ENCODE assay signal across 10 mouse cellular contexts in the genomic region with DNA sequence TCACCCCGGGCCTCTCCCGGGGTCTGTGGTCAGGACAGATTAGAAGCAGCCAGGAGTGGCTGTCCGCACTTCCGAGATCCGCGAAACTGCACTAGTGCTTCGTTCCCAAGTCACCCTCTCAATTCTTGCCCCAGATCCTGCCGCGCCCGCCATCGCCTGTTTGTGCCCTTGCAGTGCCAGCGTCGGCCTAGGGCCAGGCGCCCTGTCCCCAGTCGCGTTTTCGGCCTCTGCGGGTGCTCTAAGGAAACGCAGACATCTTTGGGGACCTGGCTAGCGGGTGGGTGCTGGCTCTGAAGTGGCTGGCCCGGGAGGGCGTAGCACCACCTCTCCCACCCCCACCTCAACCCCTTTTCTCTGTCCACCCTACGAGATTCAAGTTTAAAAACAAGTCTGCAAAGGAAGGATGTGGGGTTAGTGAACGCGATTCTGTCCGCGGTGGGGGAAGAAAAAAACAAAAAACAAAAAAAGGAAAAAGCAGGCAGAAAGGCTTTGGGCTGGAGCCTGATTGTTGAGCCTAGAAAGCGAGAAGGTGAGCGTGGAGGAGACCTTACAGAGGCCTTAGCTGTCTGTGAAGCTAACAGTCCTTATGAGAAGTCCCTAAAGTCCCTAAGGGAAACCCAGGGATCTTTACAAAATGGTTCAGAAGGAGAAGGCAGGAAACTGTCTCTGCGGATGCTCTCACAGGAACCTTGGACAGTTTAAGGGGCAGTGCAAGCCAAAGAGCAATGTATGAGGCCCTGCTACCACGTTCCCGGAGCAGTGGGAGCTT. TPM values are rescaled to one million over a fixed set of nuclear protein-coding genes. Genes with fewer than 3 reads are reported as not detected.
DNase-seq lines count a peak whose midpoint lies in the region; ATAC-seq and TF ChIP-seq lines count a peak whose summit lies in the region.
"Had no signal": no experiment of that assay in that cellular context is flagged by ENCODE, and none has a peak within 500 bp of the region (broad histone marks: within the 10 kb centered on the region; RNA-seq: fewer than 3 reads in every experiment).

No protein-coding gene starts in this region.

- peaks cover 19 to 46% of the 10 kb centered on the region in 2 experiments; a peak in 3 of 4 replicates for H3K4me1 ChIP-seq in heart, embryonic 14.5 days (ENCODE audit: control insufficient read depth in 2 of 2, insufficient read depth in 2 of 2, low read length in 2 of 2)
- peaks cover 20% of the 10 kb centered on the region for H3K4me1 ChIP-seq in heart, postnatal 0 days (ENCODE audit: control insufficient read depth, insufficient read depth)
- peaks cover 36% of the 10 kb centered on the region for H3K4me1 ChIP-seq in midbrain, embryonic 16.5 days (ENCODE audit: control insufficient read depth, insufficient read depth, low read length)

- no peak for TF ChIP-seq EP300 in heart, postnatal 0 days (IDR thresholded peaks at IDR 0.05; ENCODE audit: low read depth)

- peak overlapping the region; percentile 98 for H3K4me2 ChIP-seq in heart, embryonic 14.5 days (ENCODE audit: low read length)
- peak overlapping the region; percentile 54 for H3K4me2 ChIP-seq in heart, postnatal 0 days (ENCODE audit: low read depth, low read length)
- H3K4me2 ChIP-seq in midbrain, embryonic 16.5 days (ENCODE audit: low read length): peak overlapping the region; percentile 97

- H3K9ac ChIP-seq in heart, embryonic 14.5 days (ENCODE audit: low read length): no peak overlapping the region
- H3K9ac ChIP-seq in heart, postnatal 0 days (replicated peaks; ENCODE audit: low read depth, low read length): no peak overlapping the region
- H3K9ac ChIP-seq in midbrain, embryonic 16.5 days (ENCODE audit: low read depth, low read length): peak overlapping the region; percentile 74

- H3K27ac ChIP-seq in heart, embryonic 14.5 days (replicated peaks in 1 of 2; ENCODE audit: control insufficient read depth in 1 of 2, insufficient read depth in 1 of 2, low read depth in 2 of 2, low read length in 2 of 2): no peak overlapping the region
- H3K27ac ChIP-seq in heart, postnatal 0 days (ENCODE audit: low read depth): no peak overlapping the region
- H3K27ac ChIP-seq in midbrain, embryonic 16.5 days (ENCODE audit: low read length): no peak overlapping the region

- 1% methylated on average over 32 of the region's 32 CpGs for WGBS in heart, embryonic 14.5 days
- 2% methylated on average over 32 of the region's 32 CpGs for WGBS in heart, postnatal 0 days
- 2% methylated on average over 32 of the region's 32 CpGs for WGBS in midbrain, embryonic 16.5 days

- TF ChIP-seq POLR2A in brain, embryonic 14.5 days (IDR thresholded peaks at IDR 0.05; ENCODE audit: borderline replicate concordance, extremely low read depth, insufficient read depth, insufficient read length, poor library complexity, severe bottlenecking): no peak

- ATAC-seq in heart, embryonic 14.5 days (ENCODE audit: insufficient number of reproducible peaks, insufficient read depth, low FRiP score, low read depth): no peak
- ATAC-seq in heart, postnatal 0 days (ENCODE audit: insufficient read depth, low read depth): no peak
- no peak for ATAC-seq in midbrain, embryonic 16.5 days
- ATAC-seq in CD4-positive, CD25-positive, alpha-beta regulatory T cell, adult 4 months: no peak

- H3K4me3 ChIP-seq in heart, embryonic 14.5 days (ENCODE audit: control insufficient read depth in 1 of 2, insufficient read depth in 1 of 2, low read depth in 1 of 2, low read length in 2 of 2): peak overlapping the region; percentile 12 to 61; a peak in 3 of 4 replicates
- H3K4me3 ChIP-seq in heart, postnatal 0 days (ENCODE audit: low read depth, low read length): peak overlapping the region; percentile 44
- H3K4me3 ChIP-seq in midbrain, embryonic 16.5 days (ENCODE audit: low read depth, low read length): peak overlapping the region; percentile 71
- H3K4me3 ChIP-seq: erythroblast, embryonic 14.5 days; myocyte had no signal

- H3K9me3 ChIP-seq in heart, embryonic 14.5 days (ENCODE audit: control insufficient read depth, low read length): no peaks in the 10 kb centered on the region
- no peaks in the 10 kb centered on the region for H3K9me3 ChIP-seq in heart, postnatal 0 days (replicated peaks; ENCODE audit: control insufficient read depth, low read length)
- H3K9me3 ChIP-seq in midbrain, embryonic 16.5 days (replicated peaks; ENCODE audit: control insufficient read depth, low read length, poor library complexity, severe bottlenecking): no peaks in the 10 kb centered on the region

- H3K36me3 ChIP-seq in heart, embryonic 14.5 days (ENCODE audit: control insufficient read depth, insufficient read depth, low read length): no peaks in the 10 kb centered on the region
- no peaks in the 10 kb centered on the region for H3K36me3 ChIP-seq in heart, postnatal 0 days (replicated peaks; ENCODE audit: control insufficient read depth, insufficient read depth, low read length)
- H3K36me3 ChIP-seq in midbrain, embryonic 16.5 days (ENCODE audit: control insufficient read depth, insufficient read depth, low read length): no peaks in the 10 kb centered on the region

- peaks cover 94% of the 10 kb centered on the region for H3K27me3 ChIP-seq in heart, embryonic 14.5 days (ENCODE audit: control insufficient read depth, insufficient read depth, low read length)
- peaks cover 96% of the 10 kb centered on the region for H3K27me3 ChIP-seq in heart, postnatal 0 days (ENCODE audit: control insufficient read depth, insufficient read depth, low read length)
- H3K27me3 ChIP-seq in midbrain, embryonic 16.5 days (ENCODE audit: control insufficient read depth, insufficient read depth, low read depth, low read length): peaks cover 23% of the 10 kb centered on the region

- DNase-seq in heart, adult 18-20 months: no peak
- DNase-seq in brain, embryonic 14.5 days (ENCODE audit: low read depth): peak; percentile 47
- DNase-seq in heart, postnatal 0 days (ENCODE audit: low spot score): no peak
- DNase-seq in urinary bladder, postnatal 25 days (ENCODE audit: low spot score): no peak
- DNase-seq in right cerebral cortex, postnatal 10 days (ENCODE audit: low spot score in 2 of 2): no peak

- no peak for TF ChIP-seq CTCF in brain, embryonic 14.5 days (IDR thresholded peaks at IDR 0.05; ENCODE audit: borderline replicate concordance, extremely low read depth, insufficient read depth, insufficient read length)
- TF ChIP-seq CTCF in heart, postnatal 0 days (IDR thresholded peaks at IDR 0.05; ENCODE audit: low read depth): no peak

RNA-seq across cellular contexts. Expression of a gene that starts 1.4 kb away (rescaled TPM):
- polyA plus RNA-seq in heart, embryonic 14.5 days (2014; fragmentation: Nextera tagmentation; extraction: Ambion mirVana): 0.18 TPM in 1 of 2 replicates, not detected in the other
- under 1 TPM; 0.55 to 0.67 TPM for total RNA-seq in heart, adult 18-20 months (2021)
- polyA plus RNA-seq in brain, embryonic 14.5 days (2012; rRNA removed): 53.9 and 95.3 TPM in 2 replicates
- not detected in 2 replicates for total RNA-seq in heart, postnatal 0 days (2014; rRNA removed; ENCODE audit: low replicate concordance)
- polyA plus RNA-seq in heart, postnatal 0 days (2015; fragmentation: Nextera tagmentation; extraction: Ambion mirVana): 0.08 TPM in 1 of 2 replicates, not detected in the other
- 16.7 and 19.9 TPM in 2 replicates for polyA plus RNA-seq in midbrain, embryonic 16.5 days (2015; fragmentation: Nextera tagmentation; extraction: Ambion mirVana)
- not detected for polyA plus RNA-seq in CD4-positive, CD25-positive, alpha-beta regulatory T cell, adult 4 months (2017; shearing (Covaris generic))
- polyA plus RNA-seq: erythroblast, embryonic 14.5 days had no signal

Comparison
In these comparisons a context has a peak if more than half of its experiments do, and no peak if none do; other contexts are left out.
1. RNA of a gene that starts 1.4 kb away (polyA plus RNA-seq): 53.9 to 95.3 TPM in brain, embryonic 14.5 days and 16.7 to 19.9 TPM in midbrain, embryonic 16.5 days; 0.18 TPM in heart, embryonic 14.5 days, 0.08 TPM in heart, postnatal 0 days and not detected in CD4-positive, CD25-positive, alpha-beta regulatory T cell, adult 4 months; every median in the first group is over 10 times any median in the second.
2. Peak in every context shown above with its lines, with median percentiles within 50 percentile points of each other: H3K4me2 ChIP-seq and H3K4me3 ChIP-seq.